ENCODE assay signal across 24 mouse cellular contexts in genomic region chr10:84768766-84769165, GRCm38 (mm10). TPM values are rescaled to one million over a fixed set of nuclear protein-coding genes. Genes with fewer than 3 reads are reported as not detected.
DNase-seq lines count a peak whose midpoint lies in the region; ATAC-seq and TF ChIP-seq lines count a peak whose summit lies in the region.
"Had no signal": no experiment of that assay in that cellular context is flagged by ENCODE, and none has a peak within 500 bp of the region (broad histone marks: within the 10 kb centered on the region; RNA-seq: fewer than 3 reads in every experiment).

No protein-coding gene starts in this region.

- TF ChIP-seq CTCF in thymus, adult 2 months (IDR thresholded peaks at IDR 0.05; ENCODE audit: borderline replicate concordance, control insufficient read depth, extremely low read depth, insufficient read depth, low read length, poor library complexity): no peak

- no peak overlapping the region for H3K4me3 ChIP-seq in thymus, adult 2 months (ENCODE audit: control insufficient read depth, insufficient read depth, low read length)
- H3K4me3 ChIP-seq in midbrain, embryonic 14.5 days (replicated peaks; ENCODE audit: low read depth, low read length): no peak overlapping the region
- H3K4me3 ChIP-seq in heart, embryonic 11.5 days (ENCODE audit: low read depth, low read length): no peak overlapping the region
- H3K4me3 ChIP-seq: forebrain, embryonic 13.5 days; hindbrain, embryonic 12.5 days; intestine, embryonic 15.5 days had no signal

- H3K36me3 ChIP-seq in thymus, adult 2 months (ENCODE audit: control insufficient read depth, insufficient read depth, low read length): no peaks in the 10 kb centered on the region
- no peaks in the 10 kb centered on the region for H3K36me3 ChIP-seq in midbrain, embryonic 14.5 days (ENCODE audit: control insufficient read depth, insufficient read depth, low read length)
- H3K36me3 ChIP-seq in heart, embryonic 11.5 days (ENCODE audit: control insufficient read depth, insufficient read depth, low read length): no peaks in the 10 kb centered on the region
- H3K36me3 ChIP-seq: intestine, embryonic 15.5 days had no signal

- no peaks in the 10 kb centered on the region for H3K27me3 ChIP-seq in thymus, adult 2 months (ENCODE audit: control insufficient read depth, insufficient read depth, low read length)
- H3K27me3 ChIP-seq in midbrain, embryonic 14.5 days (ENCODE audit: control insufficient read depth, insufficient read depth, low read length): no peaks in the 10 kb centered on the region
- peaks cover 10% of the 10 kb centered on the region for H3K27me3 ChIP-seq in heart, embryonic 11.5 days (ENCODE audit: control insufficient read depth, insufficient read depth, low read length)
- H3K27me3 ChIP-seq: forebrain, embryonic 13.5 days; hindbrain, embryonic 12.5 days had no signal

- H3K4me2 ChIP-seq in midbrain, embryonic 14.5 days (ENCODE audit: low read length): no peak overlapping the region
- H3K4me2 ChIP-seq in heart, embryonic 11.5 days: no peak overlapping the region
- H3K4me2 ChIP-seq: forebrain, embryonic 13.5 days; hindbrain, embryonic 12.5 days; intestine, embryonic 15.5 days had no signal

- WGBS in thymus, adult 2 months: 60% methylated on average over 10 of the region's 10 CpGs
- 84% methylated on average over 10 of the region's 10 CpGs for whole genome bisulfite sequencing in midbrain, embryonic 14.5 days
- WGBS in heart, embryonic 11.5 days (ENCODE audit: insufficient replicate concordance): 77% methylated on average over 10 of the region's 10 CpGs

- no peak overlapping the region for H3K27ac ChIP-seq in thymus, adult 2 months (ENCODE audit: control insufficient read depth, insufficient read depth, low read length)
- no peak overlapping the region for H3K27ac ChIP-seq in midbrain, embryonic 14.5 days (replicated peaks; ENCODE audit: low read depth, low read length)
- H3K27ac ChIP-seq in heart, embryonic 11.5 days (ENCODE audit: low read depth, low read length): no peak overlapping the region
- H3K27ac ChIP-seq: forebrain, embryonic 13.5 days; hindbrain, embryonic 12.5 days; intestine, embryonic 15.5 days had no signal

- peak; percentile 21 for DNase-seq in thymus, postnatal 0 days (ENCODE audit: low spot score)
- DNase-seq in thymus, adult 2 months: no peak
- peak; percentile 66 for DNase-seq in naive thymus-derived CD4-positive, alpha-beta T cell, adult 2 months (ENCODE audit: low read depth)
- DNase-seq in midbrain, embryonic 14.5 days: no peak
- no peak for DNase-seq in adrenal gland, postnatal 4 days (ENCODE audit: low spot score in 2 of 2)
- DNase-seq: adrenal gland, postnatal 10 days; cerebellum, adult 11-12 months; cerebellum, adult 9-11 months; cerebellum, postnatal 36 days; forebrain, postnatal 0 days; gastrocnemius, postnatal 36 days; heart, adult 11 months; heart, postnatal 10 days; heart, postnatal 4 days had no signal

- no peaks in the 10 kb centered on the region for H3K9me3 ChIP-seq in midbrain, embryonic 14.5 days (ENCODE audit: control insufficient read depth, low read length)
- no peaks in the 10 kb centered on the region for H3K9me3 ChIP-seq in heart, embryonic 11.5 days (replicated peaks; ENCODE audit: control insufficient read depth, low read length)
- H3K9me3 ChIP-seq: forebrain, embryonic 13.5 days; hindbrain, embryonic 12.5 days; intestine, embryonic 15.5 days had no signal

- ATAC-seq in activated CD4-positive, CD25-positive, alpha-beta regulatory T cell, adult 4 months: peak; percentile 99
- no peak for ATAC-seq in midbrain, embryonic 14.5 days (ENCODE audit: low FRiP score, low TSS enrichment)
- no peak for ATAC-seq in heart, embryonic 11.5 days (replicated peaks; ENCODE audit: insufficient number of reproducible peaks, low FRiP score, low TSS enrichment)
- ATAC-seq: forebrain, embryonic 13.5 days; forebrain, postnatal 0 days; hindbrain, embryonic 16.5 days; intestine, embryonic 15.5 days had no signal

- TF ChIP-seq POLR2A in thymus, adult 2 months (IDR thresholded peaks at IDR 0.05; ENCODE audit: control insufficient read depth, extremely low read depth, insufficient read depth, low read length, poor library complexity): no peak

- 0 out of 2 replicates have a peak, but pooled peaks cover 4% of the 10 kb centered on the region for H3K4me1 ChIP-seq in thymus, adult 2 months (replicated peaks; ENCODE audit: control insufficient read depth, insufficient read depth, low read length)
- H3K4me1 ChIP-seq in midbrain, embryonic 14.5 days (ENCODE audit: control insufficient read depth, insufficient read depth, low read length): 0 out of 2 replicates have a peak, but pooled peaks cover 7% of the 10 kb centered on the region
- peaks cover 3% of the 10 kb centered on the region; the same call in 1 of the 2 replicates for H3K4me1 ChIP-seq in heart, embryonic 11.5 days (ENCODE audit: control insufficient read depth, insufficient read depth, low read length)
- H3K4me1 ChIP-seq: intestine, embryonic 15.5 days had no signal

- no peak overlapping the region for H3K9ac ChIP-seq in midbrain, embryonic 14.5 days (replicated peaks; ENCODE audit: low read length)
- H3K9ac ChIP-seq in heart, embryonic 11.5 days (ENCODE audit: low read depth, low read length): no peak overlapping the region
- H3K9ac ChIP-seq: forebrain, embryonic 13.5 days; forebrain, postnatal 0 days; hindbrain, embryonic 12.5 days; intestine, embryonic 15.5 days had no signal

RNA-seq across cellular contexts. Expression of gene Rfx4, which starts 12.9 kb away (rescaled TPM):
- 0.08 TPM in 1 of 2 replicates, not detected in the other for polyA plus RNA-seq in thymus, postnatal 0 days (2015; fragmentation: Nextera tagmentation; extraction: Ambion mirVana)
- 0.04 and 0.12 TPM in 2 replicates for polyA plus RNA-seq in thymus, adult 2 months (2012; rRNA removed)
- polyA plus RNA-seq in activated CD4-positive, CD25-positive, alpha-beta regulatory T cell, adult 4 months (2017; shearing (Covaris generic)): not detected
- 16.2 and 25.1 TPM in 2 replicates for polyA plus RNA-seq in midbrain, embryonic 14.5 days (2014; fragmentation: Nextera tagmentation; extraction: Ambion mirVana)
- polyA plus RNA-seq in heart, embryonic 11.5 days (2014; fragmentation: Nextera tagmentation; extraction: Ambion mirVana): not detected in 2 replicates
- total RNA-seq in adrenal gland, postnatal 4 days (2021): under 1 TPM in 1 of 2 experiments, not detected in 1; 0.17 TPM
- total RNA-seq: gastrocnemius, adult 8-10 months; gastrocnemius, postnatal 36 days; heart, postnatal 4 days; MEL had no signal
- polyA plus RNA-seq: C2C12; heart, embryonic 14.5 days; intestine, embryonic 15.5 days had no signal

Comparison
In these comparisons a context has a peak if more than half of its experiments do, and no peak if none do; other contexts are left out.
1. DNase-seq: peak in thymus, postnatal 0 days (single experiment) and naive thymus-derived CD4-positive, alpha-beta T cell, adult 2 months (single experiment); none in thymus, adult 2 months (single experiment), midbrain, embryonic 14.5 days (single experiment) and adrenal gland, postnatal 4 days (0 of 2).
2. RNA of gene Rfx4, which starts 12.9 kb away (polyA plus RNA-seq): 16.2 to 25.1 TPM in midbrain, embryonic 14.5 days; 0.04 to 0.12 TPM in thymus, adult 2 months, 0.08 TPM in thymus, postnatal 0 days, not detected in heart, embryonic 11.5 days and not detected in activated CD4-positive, CD25-positive, alpha-beta regulatory T cell, adult 4 months; every median in the first group is over 10 times any median in the second.